Mouse (Mus musculus): ENCODE measurements around the gene Rad51b. TPM values are rescaled to one million over a fixed set of nuclear protein-coding genes. Genes with fewer than 3 reads are reported as not detected.
"Not testable (repeated sequence)": the region's sequence is repeated elsewhere in the genome, so short reads cannot be mapped to it uniquely, and the experiment has no call there.

Gene Rad51b
- polyA plus RNA-seq, 1 experiment from 2014 or later = 8.7 TPM

DNA sequence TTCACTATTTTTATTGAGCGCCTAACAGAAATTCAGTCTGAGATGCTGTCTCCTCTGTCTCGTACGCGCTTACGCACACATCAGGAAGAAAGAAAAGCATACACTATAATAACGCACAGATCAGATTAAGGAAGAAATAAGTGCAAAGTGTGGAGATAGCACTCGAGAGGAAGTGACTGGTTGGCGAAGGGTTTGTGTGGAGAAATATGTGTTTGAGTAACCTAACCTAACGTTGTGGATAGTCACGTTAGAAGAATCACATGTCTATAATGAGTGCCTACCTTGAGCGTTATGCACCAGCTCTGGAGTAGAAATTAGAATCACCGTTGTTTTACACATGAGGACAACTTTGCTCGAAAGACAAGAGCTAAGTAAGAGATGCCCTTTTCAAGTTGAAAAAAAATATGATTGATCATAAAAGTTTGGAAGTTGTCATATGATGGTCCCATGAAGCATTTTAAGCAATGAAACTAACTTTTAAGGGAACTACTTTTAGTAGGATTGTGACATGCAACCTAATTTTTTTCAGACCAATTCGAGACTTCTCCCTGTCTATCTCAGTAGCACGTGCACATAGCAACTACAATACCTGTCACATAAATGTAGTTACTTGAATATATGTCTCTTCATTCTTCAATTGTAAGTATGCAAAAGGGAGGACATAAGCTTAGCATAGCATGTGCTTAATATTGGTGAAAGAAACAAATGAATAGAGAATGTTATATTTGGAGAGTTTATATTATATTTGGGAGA is 978 bp downstream of the Rad51b start:
- no peak for ATAC-seq (ENCODE audit: insufficient read depth, low FRiP score, low read depth)
- H3K9me3 ChIP-seq = no peaks in the 10 kb centered on the region
- H3K9ac ChIP-seq = peak overlapping the region; percentile 42; the same call in 1 of the 2 replicates
- H3K27ac ChIP-seq = no peak overlapping the region
- peak overlapping the region; percentile 62 for H3K4me3 ChIP-seq (replicated peaks)
- H3K27me3 ChIP-seq (replicated peaks) = no peaks in the 10 kb centered on the region
- 13% methylated on average over 15 of the region's 15 CpGs for WGBS
- H3K36me3 ChIP-seq = no peaks in the 10 kb centered on the region
- H3K4me1 ChIP-seq = peaks cover 9% of the 10 kb centered on the region; the same call in 1 of the 2 replicates
- H3K4me2 ChIP-seq = peak overlapping the region; percentile 89

DNA sequence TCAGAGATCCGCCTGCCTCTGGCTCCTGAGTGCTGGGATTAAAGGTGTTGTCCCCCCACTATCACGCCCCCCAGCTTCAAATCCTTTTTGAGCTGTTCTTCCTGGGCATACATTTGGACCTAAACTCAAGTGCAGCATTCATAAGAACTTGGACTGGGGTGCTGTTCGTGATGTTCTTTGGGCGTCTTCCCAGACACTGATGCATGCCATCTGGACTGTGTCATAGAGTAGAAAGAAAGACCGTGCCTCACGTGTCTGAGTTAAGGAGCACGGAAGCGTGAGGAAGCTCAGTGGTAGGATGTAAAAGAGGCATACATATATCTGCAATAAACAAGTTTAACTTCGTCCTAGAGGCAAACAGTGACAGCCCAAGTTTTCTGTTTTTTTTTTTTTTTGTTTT is 4.7 kb downstream of the Rad51b start:
- WGBS = 61% methylated on average over 9 of the region's 9 CpGs

DNA sequence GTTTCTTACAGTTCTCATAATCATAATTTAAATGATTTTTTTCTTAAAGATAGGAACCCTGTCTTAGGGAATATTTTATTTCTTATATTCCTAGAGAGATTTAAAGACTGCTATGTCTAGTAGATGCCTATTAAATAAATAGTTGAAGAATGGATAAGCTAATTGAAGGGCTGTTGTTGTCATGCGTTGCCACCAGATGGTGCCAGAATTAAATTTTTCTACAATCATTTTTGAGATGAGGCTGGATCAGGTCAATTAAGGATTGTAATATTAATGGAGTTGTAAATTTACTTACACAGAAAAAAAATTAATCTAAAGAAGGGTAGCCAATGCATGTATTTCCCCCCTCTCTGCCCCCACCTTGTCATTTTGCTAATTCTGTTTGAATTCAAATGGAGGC is 8.0 kb downstream of the Rad51b start:
- no peak for ATAC-seq (ENCODE audit: insufficient read depth, low FRiP score, low read depth)
- Histone ChIP-seq H3K4me3 (replicated peaks) (no peak overlapping the region), H3K4me2 (no peak overlapping the region), H3K4me1 (no peaks in the 10 kb centered on the region), H3K9me3 (no peaks in the 10 kb centered on the region), H3K36me3 (no peaks in the 10 kb centered on the region), H3K27ac (no peak overlapping the region), H3K27me3 (replicated peaks) (no peaks in the 10 kb centered on the region), H3K9ac (no peak overlapping the region)
- WGBS = 60% methylated on average over 1 of the region's 1 CpGs

More for the DNA sequence above, 4.7 kb downstream of the Rad51b start:
- peaks cover 5% of the 10 kb centered on the region; the same call in 1 of the 2 replicates for H3K4me1 ChIP-seq
- ATAC-seq (ENCODE audit: insufficient read depth, low FRiP score, low read depth) = no peak
- H3K27ac ChIP-seq = no peak overlapping the region
- no peak overlapping the region for H3K4me3 ChIP-seq (replicated peaks)
- no peak overlapping the region for H3K9ac ChIP-seq
- no peaks in the 10 kb centered on the region for H3K27me3 ChIP-seq (replicated peaks)
- H3K36me3 ChIP-seq = no peaks in the 10 kb centered on the region
- no peak overlapping the region for H3K4me2 ChIP-seq
- H3K9me3 ChIP-seq = no peaks in the 10 kb centered on the region

DNA sequence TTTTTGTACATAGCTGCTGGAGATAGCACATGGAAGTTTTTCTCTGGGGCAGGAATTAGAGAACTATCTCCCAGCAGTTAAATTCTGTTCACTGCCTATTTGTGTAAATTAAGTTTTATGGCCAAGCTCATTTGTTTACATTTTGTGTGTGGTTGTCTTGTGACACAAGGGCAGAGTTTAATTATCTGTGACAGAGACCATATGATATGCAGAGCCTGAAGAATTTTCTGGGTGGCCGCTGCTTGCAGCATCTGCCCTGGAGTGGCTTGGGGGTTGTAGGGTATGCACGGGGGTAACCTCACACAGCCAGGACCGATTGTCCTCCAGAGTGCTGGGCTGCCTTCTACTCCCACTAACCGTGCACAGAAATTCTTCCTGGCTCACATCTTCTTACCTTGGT is 8.9 kb downstream of the Rad51b start:
- ATAC-seq (ENCODE audit: insufficient read depth, low FRiP score, low read depth) = no peak
- Histone ChIP-seq H3K36me3 (no peaks in the 10 kb centered on the region), H3K9ac (no peak overlapping the region), H3K27me3 (replicated peaks) (no peaks in the 10 kb centered on the region), H3K4me1 (no peaks in the 10 kb centered on the region), H3K9me3 (no peaks in the 10 kb centered on the region), H3K4me3 (replicated peaks) (no peak overlapping the region), H3K4me2 (no peak overlapping the region), H3K27ac (no peak overlapping the region; the same call in 1 of the 2 replicates)
- whole genome bisulfite sequencing = 51% methylated on average over 4 of the region's 4 CpGs

DNA sequence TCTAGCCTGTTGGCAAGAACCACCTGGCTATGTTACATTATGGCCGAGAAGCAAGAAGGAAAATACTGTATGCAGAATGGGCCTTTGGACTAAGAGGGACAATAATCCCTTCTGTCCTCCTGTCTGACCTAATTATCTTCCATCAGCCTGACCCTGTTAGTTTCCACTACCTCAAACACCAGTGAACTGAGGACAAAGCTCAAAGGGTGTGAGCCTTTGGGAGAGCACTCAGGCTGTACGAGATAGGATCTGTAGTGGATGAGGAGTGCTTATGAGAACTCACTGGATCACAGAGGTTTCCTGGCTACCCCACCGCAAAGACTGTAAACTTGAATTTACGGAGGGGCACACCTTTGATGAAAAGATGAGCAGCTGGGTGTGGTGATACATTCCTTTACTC is 16.6 kb downstream of the Rad51b start:
- no peaks in the 10 kb centered on the region for H3K36me3 ChIP-seq
- 85% methylated on average over 4 of the region's 4 CpGs for WGBS
- H3K4me3 ChIP-seq (replicated peaks) = no peak overlapping the region
- H3K9ac ChIP-seq = no peak overlapping the region
- H3K4me2 ChIP-seq = no peak overlapping the region
- H3K27ac ChIP-seq = no peak overlapping the region
- H3K4me1 ChIP-seq = no peaks in the 10 kb centered on the region
- no peaks in the 10 kb centered on the region for H3K9me3 ChIP-seq
- no peaks in the 10 kb centered on the region for H3K27me3 ChIP-seq (replicated peaks)
- ATAC-seq (ENCODE audit: insufficient read depth, low FRiP score, low read depth) = no peak

DNA sequence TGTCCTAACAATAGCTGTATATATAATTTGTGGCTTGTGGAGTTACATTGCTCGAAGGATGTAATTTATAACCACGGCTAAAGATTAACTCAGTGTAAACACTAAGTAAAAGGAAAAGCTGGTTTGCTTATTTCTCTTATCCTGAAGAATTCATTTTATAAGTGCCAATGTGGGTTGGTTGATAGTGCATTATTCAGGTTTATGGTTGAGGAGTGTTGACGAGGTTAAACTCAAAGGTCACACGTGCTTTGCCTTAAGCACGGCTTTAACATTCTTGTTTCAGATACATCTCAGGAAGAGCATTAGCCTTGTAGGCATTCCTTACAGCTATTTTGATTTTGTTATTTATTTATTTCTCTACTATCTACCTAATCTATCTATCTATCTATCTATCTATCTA is 20.3 kb downstream of the Rad51b start:
- Histone ChIP-seq H3K27ac (no peak overlapping the region), H3K9me3 (no peaks in the 10 kb centered on the region), H3K4me1 (no peaks in the 10 kb centered on the region), H3K9ac (no peak overlapping the region), H3K36me3 (no peaks in the 10 kb centered on the region), H3K4me2 (no peak overlapping the region), H3K27me3 (replicated peaks) (no peaks in the 10 kb centered on the region), H3K4me3 (replicated peaks) (no peak overlapping the region)
- ATAC-seq (ENCODE audit: insufficient read depth, low FRiP score, low read depth) = peak; percentile 35; the same call in 1 of the 2 replicates
- 31% methylated on average over 5 of the region's 5 CpGs for WGBS

DNA sequence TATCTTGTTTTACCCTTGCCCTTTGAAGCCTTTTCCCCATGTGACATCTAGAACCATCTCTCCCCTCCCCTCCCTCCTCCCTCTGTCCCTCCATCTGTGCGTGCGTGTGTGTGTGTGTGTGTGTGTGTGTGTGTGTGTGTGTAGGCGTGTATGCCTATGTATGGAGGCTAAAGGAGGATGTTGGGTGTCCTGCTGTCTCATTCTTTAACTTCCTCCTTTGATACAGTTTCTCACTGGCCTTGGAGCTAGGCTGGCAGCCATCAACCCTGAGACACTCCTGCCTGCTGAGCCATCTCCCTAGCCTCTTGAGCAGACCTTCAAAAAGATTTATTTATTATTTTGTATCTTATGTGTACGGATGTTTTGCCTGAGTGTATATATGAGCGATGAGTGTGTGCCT is 23.8 kb downstream of the Rad51b start:
- Histone ChIP-seq H3K27ac (no peak overlapping the region), H3K27me3 (replicated peaks) (no peaks in the 10 kb centered on the region), H3K4me3 (replicated peaks) (no peak overlapping the region), H3K9ac (no peak overlapping the region), H3K4me1 (no peaks in the 10 kb centered on the region), H3K9me3 (no peaks in the 10 kb centered on the region), H3K4me2 (no peak overlapping the region), H3K36me3 (no peaks in the 10 kb centered on the region)
- 68% methylated on average over 5 of the region's 5 CpGs for WGBS
- no peak for ATAC-seq (ENCODE audit: insufficient read depth, low FRiP score, low read depth)

DNA sequence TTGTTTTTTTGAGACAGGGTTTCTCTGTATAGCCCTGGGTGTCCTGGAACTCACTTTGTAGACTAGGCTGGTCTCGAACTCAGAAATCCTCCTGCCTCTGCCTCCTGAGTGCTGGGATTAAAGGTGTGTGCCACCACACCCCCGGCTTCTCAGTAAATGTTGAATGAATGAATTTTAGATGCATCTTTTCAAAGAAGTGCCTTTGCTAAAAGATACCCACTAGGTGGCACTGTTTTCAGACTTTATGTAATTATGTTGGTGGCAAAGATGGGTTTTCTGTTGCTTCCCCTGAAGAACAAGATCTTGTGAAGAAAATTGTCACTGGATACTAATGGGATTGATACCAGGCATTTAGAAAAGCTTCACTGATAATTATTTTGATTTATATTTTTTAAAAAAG is 25.5 kb downstream of the Rad51b start:
- H3K4me3 ChIP-seq (replicated peaks); H3K4me1 ChIP-seq; H3K36me3 ChIP-seq; H3K4me2 ChIP-seq; H3K9me3 ChIP-seq; H3K27me3 ChIP-seq (replicated peaks); H3K9ac ChIP-seq; ATAC-seq (ENCODE audit: insufficient read depth, low FRiP score, low read depth); H3K27ac ChIP-seq: not testable (repeated sequence)
- 58% methylated on average over 2 of the region's 2 CpGs for WGBS

DNA sequence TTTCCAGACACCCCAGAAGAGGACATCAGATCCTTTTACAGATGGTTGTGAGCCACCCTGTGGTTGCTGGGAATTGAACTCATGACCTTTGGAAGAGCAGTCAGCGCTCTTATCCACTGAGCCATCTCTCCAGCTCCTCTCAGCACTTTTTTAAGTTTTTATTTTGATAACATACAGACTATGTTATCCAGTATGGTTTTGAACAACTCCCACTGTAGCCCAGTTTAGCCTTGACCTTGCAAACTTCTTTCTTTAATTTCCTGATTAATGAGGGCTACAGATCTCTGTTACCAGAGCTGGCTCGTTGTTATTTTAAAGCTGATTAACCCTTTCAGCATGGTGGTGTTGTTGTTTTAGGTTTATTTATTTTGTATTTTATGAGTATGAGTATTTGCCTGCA is 29.2 kb downstream of the Rad51b start:
- 30% methylated on average over 2 of the region's 2 CpGs for WGBS
- no peaks in the 10 kb centered on the region for H3K36me3 ChIP-seq
- no peaks in the 10 kb centered on the region for H3K27me3 ChIP-seq (replicated peaks)
- H3K4me3 ChIP-seq (replicated peaks) = no peak overlapping the region
- ATAC-seq (ENCODE audit: insufficient read depth, low FRiP score, low read depth) = no peak
- H3K4me2 ChIP-seq = no peak overlapping the region
- no peak overlapping the region for H3K9ac ChIP-seq
- H3K4me1 ChIP-seq = peaks cover 4% of the 10 kb centered on the region
- no peaks in the 10 kb centered on the region for H3K9me3 ChIP-seq
- H3K27ac ChIP-seq = no peak overlapping the region

DNA sequence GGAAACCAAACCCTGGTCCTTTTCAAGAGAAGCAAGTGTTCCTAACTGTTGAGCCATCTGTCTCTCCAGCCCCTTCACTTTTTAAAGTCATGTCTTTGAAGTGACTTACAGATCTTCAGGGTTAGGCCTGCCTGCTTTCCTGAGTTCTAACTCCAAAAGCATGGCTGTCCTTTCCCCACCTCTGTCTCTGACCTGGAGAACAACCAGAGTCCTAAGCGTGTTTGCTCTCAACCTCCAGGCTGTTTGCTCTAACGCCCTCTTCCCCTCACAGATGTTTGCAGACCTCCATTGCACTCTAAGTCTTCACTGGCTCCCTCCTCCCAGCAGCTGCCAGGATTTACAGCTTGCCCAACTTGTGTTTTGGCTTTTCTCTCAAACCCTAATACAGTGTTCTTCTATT is 29.7 kb downstream of the Rad51b start:
- no peak overlapping the region for H3K9ac ChIP-seq
- no peaks in the 10 kb centered on the region for H3K27me3 ChIP-seq (replicated peaks)
- peaks cover 4% of the 10 kb centered on the region for H3K4me1 ChIP-seq
- no peaks in the 10 kb centered on the region for H3K36me3 ChIP-seq
- no peak overlapping the region; the same call in 1 of the 2 replicates for H3K27ac ChIP-seq
- H3K4me3 ChIP-seq (replicated peaks) = no peak overlapping the region
- no peak for ATAC-seq (ENCODE audit: insufficient read depth, low FRiP score, low read depth)
- WGBS = 60% methylated on average over 2 of the region's 2 CpGs
- no peak overlapping the region for H3K4me2 ChIP-seq
- no peaks in the 10 kb centered on the region for H3K9me3 ChIP-seq

DNA sequence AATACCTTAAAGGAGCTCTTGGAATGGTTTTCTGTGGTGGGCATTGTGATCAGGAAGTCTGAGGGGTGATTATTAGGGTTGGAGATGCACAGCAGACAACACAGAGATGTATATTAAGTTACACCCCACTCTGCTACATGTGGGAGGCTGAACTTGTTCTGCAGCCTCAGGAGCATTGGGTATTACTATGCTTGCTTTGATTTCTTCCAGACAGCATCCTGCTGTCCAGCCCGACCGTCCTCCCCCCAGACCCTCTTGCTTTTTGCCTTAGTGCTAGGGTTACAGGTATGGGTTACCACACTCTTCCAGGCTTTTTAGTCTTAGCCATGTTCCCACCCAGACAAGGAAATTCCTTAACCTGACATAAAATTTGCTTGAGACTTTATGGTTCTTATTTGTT is 30.8 kb downstream of the Rad51b start:
- 0 out of 2 replicates have a peak overlapping the region, but pooled peaks have one; percentile 2 for H3K27ac ChIP-seq
- 50% methylated on average over 2 of the region's 2 CpGs for WGBS
- H3K36me3 ChIP-seq = no peaks in the 10 kb centered on the region
- H3K9ac ChIP-seq = no peak overlapping the region
- no peak for ATAC-seq (ENCODE audit: insufficient read depth, low FRiP score, low read depth)
- H3K4me1 ChIP-seq = peaks cover 4% of the 10 kb centered on the region
- no peaks in the 10 kb centered on the region for H3K27me3 ChIP-seq (replicated peaks)
- no peaks in the 10 kb centered on the region for H3K9me3 ChIP-seq
- no peak overlapping the region for H3K4me3 ChIP-seq (replicated peaks)
- no peak overlapping the region for H3K4me2 ChIP-seq

DNA sequence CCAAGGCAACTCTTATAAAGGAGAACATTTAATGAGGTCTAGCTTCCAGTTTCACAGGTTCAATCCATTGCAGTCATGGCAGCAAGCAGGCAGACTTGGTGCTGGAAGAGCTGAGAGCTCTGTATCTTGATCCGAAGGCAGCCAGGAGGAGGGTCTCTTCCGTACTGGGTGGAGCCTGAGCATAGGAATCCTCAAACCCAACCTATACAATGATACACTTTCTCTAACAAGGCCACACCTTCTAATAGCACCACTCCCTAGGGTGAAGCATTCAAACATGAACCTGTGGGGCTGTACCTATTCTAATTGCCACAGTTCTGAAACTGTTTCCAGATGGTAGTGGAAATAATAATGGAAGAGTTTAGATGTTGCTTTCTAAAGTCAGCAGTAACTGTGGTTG is 33.5 kb downstream of the Rad51b start:
- Histone ChIP-seq H3K27ac (no peak overlapping the region), H3K27me3 (replicated peaks) (no peaks in the 10 kb centered on the region), H3K4me1 (peaks cover 4% of the 10 kb centered on the region), H3K9ac (no peak overlapping the region), H3K4me3 (replicated peaks) (no peak overlapping the region), H3K9me3 (no peaks in the 10 kb centered on the region), H3K4me2 (no peak overlapping the region), H3K36me3 (peaks cover 8% of the 10 kb centered on the region; the same call in 1 of the 2 replicates)
- WGBS = 75% methylated on average over 2 of the region's 2 CpGs
- ATAC-seq (ENCODE audit: insufficient read depth, low FRiP score, low read depth) = no peak

Measured in stomach, embryonic 15.5 days (tissue).